Mouse (Mus musculus) activated CD4-positive, CD25-positive, alpha-beta regulatory T cell (primary cell): ENCODE data around the gene Mrgpra4. TPM values are rescaled to one million over a fixed set of nuclear protein-coding genes. Genes with fewer than 3 reads are reported as not detected.

Experiments
- polyA plus RNA-seq, 2 experiments: library from polyadenylated mRNA; unstranded; fragments of 100-300 nt; shearing (Covaris generic); gene quantifications; one replicate each; pipeline ENCODE4 v1.2.1; 2017

Gene Mrgpra4
- not detected for polyA plus RNA-seq

DNA sequence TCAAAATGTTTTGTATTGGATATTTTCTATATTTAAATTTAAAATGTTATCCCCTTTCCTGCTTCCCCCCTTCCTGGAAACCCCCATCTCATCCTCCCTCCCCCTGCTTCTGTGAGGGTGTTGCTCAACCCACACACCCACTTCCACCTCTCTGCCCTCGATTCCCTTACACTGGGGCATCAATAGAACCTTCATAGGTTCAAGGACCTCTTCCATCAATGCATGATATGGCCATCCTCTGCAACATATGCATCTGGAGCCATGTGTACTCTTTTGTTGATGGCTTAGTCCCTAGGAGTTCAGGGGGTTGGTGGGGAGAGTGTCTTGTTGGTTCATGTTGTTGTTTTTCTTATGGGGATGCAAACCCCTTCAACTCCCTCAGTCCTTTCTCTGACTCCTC lies at the start of gene Mrgpra4:
Gene Mrgpra4 (minus strand): TSS at position 101 of the 400 bp plus-strand sequence.

DNA sequence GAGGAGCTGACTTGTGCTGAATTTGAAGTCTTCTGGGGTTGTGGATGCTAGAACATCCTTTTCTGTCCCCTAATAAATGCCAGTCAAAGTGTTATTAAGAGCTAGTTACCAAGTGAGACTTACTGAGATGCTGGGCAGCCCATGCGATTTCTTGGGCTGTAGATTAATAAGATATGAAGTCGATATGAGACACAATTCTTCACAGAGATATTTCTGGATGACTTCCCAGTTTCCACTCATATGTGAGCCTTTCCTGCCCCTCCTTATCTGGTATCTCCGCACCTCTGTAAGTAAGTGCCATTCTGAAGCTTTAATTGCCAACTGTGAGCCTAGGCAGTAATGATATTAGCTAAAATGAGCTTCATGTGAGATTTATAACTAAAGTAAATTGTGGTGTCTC lies 45.6 kb upstream of the Mrgpra4 start, which contains the start of gene Mrgprx1:
Gene Mrgprx1 (minus strand): TSS at position 101 of the 400 bp plus-strand sequence.

Other genes starting within 250 kb of the Mrgpra4 start
- not detected for gene Mrgprx1, start 45.5 kb upstream of the Mrgpra4 start, polyA plus RNA-seq
- not detected for gene Mrgprb5, start 186.9 kb upstream of the Mrgpra4 start, polyA plus RNA-seq
- gene Mrgprb4, start 217.2 kb upstream of the Mrgpra4 start, polyA plus RNA-seq: not detected